8 mouse cellular contexts compared by ENCODE assay signal in the genomic region with DNA sequence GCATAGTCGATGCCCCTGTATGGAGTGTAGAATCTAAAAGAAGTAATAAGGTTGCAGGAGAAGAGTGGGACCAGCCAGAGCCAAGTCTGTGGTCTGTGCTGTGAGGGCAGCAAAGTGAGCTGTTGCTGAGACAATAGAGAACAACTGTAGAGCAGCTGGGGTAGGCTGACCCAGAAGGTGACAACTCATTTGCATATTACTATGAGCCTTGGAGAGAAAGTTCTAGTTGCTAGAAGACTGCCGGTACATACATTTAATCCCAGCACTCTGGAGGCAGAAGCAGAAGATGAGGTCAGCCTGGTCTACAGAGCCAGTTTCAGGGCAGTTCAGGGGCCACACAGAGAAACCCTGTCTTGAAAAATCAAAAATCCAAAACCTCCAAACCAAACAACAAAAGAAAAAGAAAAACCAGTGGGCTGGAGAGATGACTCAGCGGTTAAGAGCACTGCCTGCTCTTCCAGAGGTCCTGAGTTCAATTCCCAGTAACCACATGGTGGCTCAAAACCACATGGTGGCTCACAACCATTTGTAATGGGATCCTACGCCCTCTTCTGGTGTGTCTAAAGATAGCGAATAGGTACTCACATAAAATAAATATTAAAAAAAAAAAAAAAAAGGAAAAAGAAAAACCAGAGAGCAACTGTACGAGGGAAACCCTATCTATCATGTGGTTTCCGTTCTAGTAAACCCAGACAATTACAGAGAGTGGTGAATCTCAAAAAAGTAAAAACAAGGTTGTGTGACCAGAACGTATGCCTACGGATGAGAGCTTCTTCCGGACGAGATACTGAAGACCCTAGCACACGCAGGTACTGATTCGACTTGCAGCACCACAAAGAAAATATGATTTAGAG. TPM values are rescaled to one million over a fixed set of nuclear protein-coding genes. Genes with fewer than 3 reads are reported as not detected.
DNase-seq lines count a peak whose midpoint lies in the region; ATAC-seq and TF ChIP-seq lines count a peak whose summit lies in the region.
"Had no signal": no experiment of that assay in that cellular context is flagged by ENCODE, and none has a peak within 500 bp of the region (broad histone marks: within the 10 kb centered on the region; RNA-seq: fewer than 3 reads in every experiment).

No protein-coding gene starts in this region.

- no peak for DNase-seq in left cerebral cortex, adult 2 months (ENCODE audit: extremely low spot score in 1 of 2, low spot score in 2 of 2)
- DNase-seq in left cerebral cortex, adult 11 months (ENCODE audit: low spot score) = no peak
- no peak for DNase-seq in forebrain, embryonic 11.5 days (ENCODE audit: low spot score)
- DNase-seq in B cell, adult 2 months = no peak
- no peak for DNase-seq in right cerebral cortex, postnatal 14 days
- DNase-seq: right cerebral cortex, adult 18-20 months had no signal

- H3K36me3 ChIP-seq in forebrain, embryonic 11.5 days (ENCODE audit: control insufficient read depth, insufficient read depth, low read length) = no peaks in the 10 kb centered on the region
- no peaks in the 10 kb centered on the region for H3K36me3 ChIP-seq in limb, embryonic 13.5 days
- no peaks in the 10 kb centered on the region for H3K36me3 ChIP-seq in neural tube, embryonic 15.5 days

- H3K4me1 ChIP-seq in forebrain, embryonic 11.5 days (replicated peaks; ENCODE audit: control insufficient read depth, insufficient read depth, low read length) = no peaks in the 10 kb centered on the region
- no peaks in the 10 kb centered on the region for H3K4me1 ChIP-seq in limb, embryonic 13.5 days
- peaks cover 6% of the 10 kb centered on the region; the same call in 1 of the 2 replicates for H3K4me1 ChIP-seq in neural tube, embryonic 15.5 days

- no peak for ATAC-seq in forebrain, embryonic 11.5 days (replicated peaks; ENCODE audit: low FRiP score)
- no peak; the same call in 1 of the 2 replicates for ATAC-seq in limb, embryonic 13.5 days (ENCODE audit: low FRiP score, low read depth)
- ATAC-seq in neural tube, embryonic 15.5 days (ENCODE audit: low FRiP score) = no peak

- H3K4me3 ChIP-seq in left cerebral cortex, adult 2 months = peak overlapping the region; percentile 27
- no peak overlapping the region for H3K4me3 ChIP-seq in forebrain, embryonic 11.5 days (ENCODE audit: low read depth, low read length)
- no peak overlapping the region for H3K4me3 ChIP-seq in limb, embryonic 13.5 days
- no peak overlapping the region for H3K4me3 ChIP-seq in neural tube, embryonic 15.5 days (replicated peaks)

- H3K27ac ChIP-seq in left cerebral cortex, adult 2 months = no peak overlapping the region
- H3K27ac ChIP-seq in forebrain, embryonic 11.5 days (ENCODE audit: low read depth, low read length) = no peak overlapping the region
- H3K27ac ChIP-seq in limb, embryonic 13.5 days = no peak overlapping the region
- no peak overlapping the region for H3K27ac ChIP-seq in neural tube, embryonic 15.5 days (replicated peaks)

- no peak for TF ChIP-seq CTCF in left cerebral cortex, adult 2 months (IDR thresholded peaks at IDR 0.05)

- intact Hi-C loops in left cerebral cortex, adult 2 months (cut with DNase I) = loop anchor here (1.0 to 10.0 kb wide), 3 partner anchors 104 to 327 kb away; no protein-coding TSS in a partner anchor

- no peak overlapping the region for H3K9ac ChIP-seq in forebrain, embryonic 11.5 days (ENCODE audit: low read length)
- no peak overlapping the region for H3K9ac ChIP-seq in limb, embryonic 13.5 days
- no peak overlapping the region; the same call in 1 of the 2 replicates for H3K9ac ChIP-seq in neural tube, embryonic 15.5 days (replicated peaks)

- H3K4me2 ChIP-seq in forebrain, embryonic 11.5 days (ENCODE audit: low read depth, low read length, severe bottlenecking) = peak overlapping the region; percentile 31; the same call in 1 of the 2 replicates
- peak overlapping the region; percentile 59 for H3K4me2 ChIP-seq in limb, embryonic 13.5 days (replicated peaks)
- H3K4me2 ChIP-seq in neural tube, embryonic 15.5 days = peak overlapping the region; percentile 55

- H3K9me3 ChIP-seq in forebrain, embryonic 11.5 days (ENCODE audit: control insufficient read depth, low read length) = no peaks in the 10 kb centered on the region
- no peaks in the 10 kb centered on the region for H3K9me3 ChIP-seq in limb, embryonic 13.5 days
- no peaks in the 10 kb centered on the region for H3K9me3 ChIP-seq in neural tube, embryonic 15.5 days (replicated peaks)

- H3K27me3 ChIP-seq in forebrain, embryonic 11.5 days (ENCODE audit: control insufficient read depth, insufficient read depth, low read length) = no peaks in the 10 kb centered on the region
- no peaks in the 10 kb centered on the region for H3K27me3 ChIP-seq in limb, embryonic 13.5 days
- H3K27me3 ChIP-seq in neural tube, embryonic 15.5 days (replicated peaks) = no peaks in the 10 kb centered on the region

- 48% methylated on average over 13 of the region's 13 CpGs for WGBS in forebrain, embryonic 11.5 days
- 45% methylated on average over 13 of the region's 13 CpGs for WGBS in limb, embryonic 13.5 days
- WGBS in neural tube, embryonic 15.5 days = 42% methylated on average over 13 of the region's 13 CpGs

RNA-seq across cellular contexts. Expression of a gene that starts 20.3 kb away (rescaled TPM):
- 1,000 to 10,000 TPM; 1,061 to 1,220 TPM for total RNA-seq in left cerebral cortex, adult 2 months (2021)
- polyA plus RNA-seq in forebrain, embryonic 11.5 days (2014; fragmentation: Nextera tagmentation; extraction: Ambion mirVana) = 436 and 450 TPM in 2 replicates
- polyA plus RNA-seq in limb, embryonic 13.5 days (2015; fragmentation: Nextera tagmentation; extraction: Ambion mirVana) = 363 and 388 TPM in 2 replicates
- polyA plus RNA-seq in neural tube, embryonic 15.5 days (2015; fragmentation: Nextera tagmentation; extraction: Ambion mirVana) = 862 and 927 TPM in 2 replicates
